Mouse (Mus musculus): ENCODE results near the gene Itga7.
A peak's percentile ranks its signal among the peaks of the same experiment; 100 is the strongest.

Itga7 gene

GRCm38 (mm10) chr10:128912268-128912667 lies 21.4 kb upstream of the Itga7 start:
- DNase-seq (ENCODE audit: low read depth) = no peak

GRCm38 (mm10) chr10:128912791-128913190 lies 20.8 kb upstream of the Itga7 start:
- no peak for DNase-seq (ENCODE audit: low read depth)

GRCm38 (mm10) chr10:128913219-128913618 lies 20.4 kb upstream of the Itga7 start:
- DNase-seq (ENCODE audit: low read depth) = peak; percentile 90

GRCm38 (mm10) chr10:128913696-128914095 lies 19.9 kb upstream of the Itga7 start:
- no peak for DNase-seq (ENCODE audit: low read depth)

- no peak for DNase-seq (ENCODE audit: low read depth)
These were observed 18.1 kb upstream of the Itga7 start for GRCm38 (mm10) chr10:128915550-128915949.

- DNase-seq (ENCODE audit: low read depth) = no peak
These were observed 17.0 kb upstream of the Itga7 start for GRCm38 (mm10) chr10:128916665-128917064.

- no peak for DNase-seq (ENCODE audit: low read depth)
These were observed 16.2 kb upstream of the Itga7 start for GRCm38 (mm10) chr10:128917400-128917799.

- no peak for DNase-seq (ENCODE audit: low read depth)
These were observed 15.4 kb upstream of the Itga7 start for GRCm38 (mm10) chr10:128918246-128918645.

GRCm38 (mm10) chr10:128919203-128919631 lies 14.4 kb upstream of the Itga7 start:
- no peak for DNase-seq (ENCODE audit: low read depth)

GRCm38 (mm10) chr10:128919966-128920365 lies 13.7 kb upstream of the Itga7 start:
- DNase-seq (ENCODE audit: low read depth) = no peak

- DNase-seq (ENCODE audit: low read depth) = no peak
These were observed 12.9 kb upstream of the Itga7 start for GRCm38 (mm10) chr10:128920736-128921161.

GRCm38 (mm10) chr10:128921251-128921650 lies 12.4 kb upstream of the Itga7 start:
- no peak for DNase-seq (ENCODE audit: low read depth)

GRCm38 (mm10) chr10:128921883-128922821 lies 11.5 kb upstream of the Itga7 start:
- no peak for DNase-seq (ENCODE audit: low read depth)

GRCm38 (mm10) chr10:128922822-128923012 lies 10.9 kb upstream of the Itga7 start, which contains the start of gene Rdh5:
Gene Rdh5 (minus strand): TSS chr10:128922888.
- no peak for DNase-seq (ENCODE audit: low read depth)

- peak; percentile 91 for DNase-seq (ENCODE audit: low read depth)
These were observed 10.5 kb upstream of the Itga7 start for GRCm38 (mm10) chr10:128923013-128923691.

GRCm38 (mm10) chr10:128923935-128924334 lies 9.7 kb upstream of the Itga7 start, which contains the start of gene Bloc1s1:
Gene Bloc1s1 (minus strand): TSS chr10:128924035.
- DNase-seq (ENCODE audit: low read depth) = no peak

GRCm38 (mm10) chr10:128928356-128928755 lies 5.3 kb upstream of the Itga7 start:
- DNase-seq (ENCODE audit: low read depth) = no peak

GRCm38 (mm10) chr10:128929638-128930378 lies 3.8 kb upstream of the Itga7 start:
- no peak for DNase-seq (ENCODE audit: low read depth)

GRCm38 (mm10) chr10:128931441-128931840 lies 2.2 kb upstream of the Itga7 start:
- no peak for DNase-seq (ENCODE audit: low read depth)

- DNase-seq (ENCODE audit: low read depth) = no peak
These were observed 531 bp downstream of the Itga7 start for GRCm38 (mm10) chr10:128933976-128934721.

GRCm38 (mm10) chr10:128934997-128935787 lies 1.6 kb downstream of the Itga7 start:
- DNase-seq (ENCODE audit: low read depth) = no peak

All from naive thymus-derived CD4-positive, alpha-beta T cell, adult 2 months (primary cell).